Mouse (Mus musculus): ENCODE data around the gene Rcc1. TPM values are rescaled to one million over a fixed set of nuclear protein-coding genes. Genes with fewer than 3 reads are reported as not detected.
A peak's percentile ranks its signal among the peaks of the same experiment; 100 is the strongest.
"Not testable (repeated sequence)": the region's sequence is repeated elsewhere in the genome, so short reads cannot be mapped to it uniquely, and the experiment has no call there.

Gene Rcc1
- polyA plus RNA-seq, 1 experiment from 2014 or later = 26.4 TPM

DNA sequence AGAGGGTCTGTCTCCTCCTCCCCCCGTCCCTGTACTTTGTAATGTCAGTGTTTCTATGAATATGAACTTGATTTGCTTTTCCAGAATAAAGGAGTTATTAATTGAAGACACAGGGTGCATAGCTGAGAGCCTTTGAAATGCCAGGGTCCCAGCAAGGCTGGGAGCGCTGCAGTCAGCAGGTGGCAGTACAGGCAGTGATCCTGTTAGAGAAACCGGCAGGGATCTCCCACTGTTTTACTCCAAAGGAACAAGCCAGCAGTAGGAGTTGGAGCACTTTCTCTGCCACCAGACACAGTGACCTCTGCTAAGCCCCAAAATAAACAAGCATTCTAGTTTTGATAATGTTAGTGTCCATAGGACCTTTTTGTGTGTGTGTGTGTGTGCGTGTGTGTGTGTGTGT, 60.4 kb downstream of the Rcc1 start:
- peak; percentile 64 for DNase-seq
- no peaks in the 10 kb centered on the region for H3K9me3 ChIP-seq (ENCODE audit: control insufficient read depth, low read length)
- 42% methylated on average over 4 of the region's 4 CpGs for WGBS
- no peak overlapping the region for H3K27ac ChIP-seq (replicated peaks; ENCODE audit: low read depth, low read length)
- no peak for ATAC-seq (ENCODE audit: low FRiP score, low TSS enrichment)
- no peak overlapping the region for H3K9ac ChIP-seq (replicated peaks; ENCODE audit: low read length)
- no peaks in the 10 kb centered on the region for H3K4me1 ChIP-seq (ENCODE audit: control insufficient read depth, insufficient read depth, low read length)
- no peaks in the 10 kb centered on the region for H3K27me3 ChIP-seq (ENCODE audit: control insufficient read depth, insufficient read depth, low read length)
- no peak overlapping the region for H3K4me2 ChIP-seq (ENCODE audit: low read length)
- peaks cover 45% of the 10 kb centered on the region for H3K36me3 ChIP-seq (ENCODE audit: control insufficient read depth, insufficient read depth, low read length)
- H3K4me3 ChIP-seq (replicated peaks; ENCODE audit: low read depth, low read length) = no peak overlapping the region

DNA sequence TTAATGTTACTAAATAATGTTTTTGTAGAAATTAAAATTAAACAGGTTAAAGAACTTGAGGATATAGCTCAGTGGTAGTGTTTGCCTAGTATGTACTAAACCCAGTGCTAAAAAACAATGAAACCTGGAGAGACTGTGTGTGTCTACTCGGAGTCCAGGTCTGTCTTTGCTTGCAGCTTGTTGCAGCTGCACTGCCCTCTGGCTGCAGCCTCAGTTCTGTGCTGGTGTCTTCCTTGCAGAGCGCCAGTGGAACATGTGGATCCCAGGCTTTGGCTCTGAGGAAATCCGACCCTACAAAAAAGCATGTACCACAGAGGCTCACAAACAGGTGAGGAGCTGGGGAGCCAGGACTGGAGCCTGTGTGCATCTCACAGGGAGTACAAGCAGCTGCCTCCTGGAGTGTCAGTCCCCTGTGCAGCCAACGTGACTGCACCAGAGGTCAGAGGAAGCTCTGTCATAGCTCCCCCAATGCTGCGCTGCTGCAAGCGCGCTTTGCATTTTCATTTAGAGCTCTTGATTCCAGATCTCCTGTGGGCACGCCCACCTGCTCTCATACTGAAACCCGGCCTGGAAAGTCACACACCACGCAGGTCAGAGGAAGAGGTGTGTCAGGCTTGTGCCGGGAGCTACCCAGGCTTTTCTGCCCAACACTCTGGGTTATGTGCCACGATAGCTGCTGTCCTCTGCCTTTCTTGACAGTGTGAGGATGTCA, 61.6 kb downstream of the Rcc1 start:
- no peak for DNase-seq
- no peak for ATAC-seq (ENCODE audit: low FRiP score, low TSS enrichment)
- H3K4me2 ChIP-seq (ENCODE audit: low read length) = no peak overlapping the region
- H3K27ac ChIP-seq (replicated peaks; ENCODE audit: low read depth, low read length) = no peak overlapping the region
- no peaks in the 10 kb centered on the region for H3K4me1 ChIP-seq (ENCODE audit: control insufficient read depth, insufficient read depth, low read length)
- WGBS = 87% methylated on average over 12 of the region's 12 CpGs
- no peaks in the 10 kb centered on the region for H3K9me3 ChIP-seq (ENCODE audit: control insufficient read depth, low read length)
- no peak overlapping the region for H3K9ac ChIP-seq (replicated peaks; ENCODE audit: low read length)
- H3K27me3 ChIP-seq (ENCODE audit: control insufficient read depth, insufficient read depth, low read length) = no peaks in the 10 kb centered on the region
- peaks cover 49% of the 10 kb centered on the region for H3K36me3 ChIP-seq (ENCODE audit: control insufficient read depth, insufficient read depth, low read length)
- no peak overlapping the region for H3K4me3 ChIP-seq (replicated peaks; ENCODE audit: low read depth, low read length)

DNA sequence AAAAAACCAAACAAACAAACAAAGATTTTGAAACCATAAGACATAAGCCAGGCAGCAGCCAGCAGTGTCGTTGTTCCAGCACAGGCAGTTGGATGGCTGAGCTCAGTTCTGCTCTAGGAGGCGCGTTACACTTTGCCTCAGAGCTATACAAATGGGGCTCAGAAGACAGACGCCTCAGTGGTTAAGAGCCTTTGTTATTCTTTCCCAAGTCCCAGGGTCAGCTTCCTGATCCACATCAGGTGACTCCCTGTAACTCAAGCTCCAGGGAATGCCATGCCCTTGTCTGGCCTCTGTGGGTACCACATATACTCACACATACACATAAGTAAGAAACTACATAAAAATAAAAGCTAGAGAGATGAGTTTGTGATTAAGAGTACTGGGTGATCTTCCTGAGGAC, 62.3 kb downstream of the Rcc1 start:
- Histone ChIP-seq H3K27ac (replicated peaks; ENCODE audit: low read depth, low read length) (no peak overlapping the region), H3K9me3 (ENCODE audit: control insufficient read depth, low read length) (no peaks in the 10 kb centered on the region), H3K36me3 (ENCODE audit: control insufficient read depth, insufficient read depth, low read length) (peaks cover 55% of the 10 kb centered on the region), H3K4me1 (ENCODE audit: control insufficient read depth, insufficient read depth, low read length) (no peaks in the 10 kb centered on the region), H3K4me3 (replicated peaks; ENCODE audit: low read depth, low read length) (no peak overlapping the region), H3K4me2 (ENCODE audit: low read length) (no peak overlapping the region), H3K9ac (replicated peaks; ENCODE audit: low read length) (no peak overlapping the region), H3K27me3 (ENCODE audit: control insufficient read depth, insufficient read depth, low read length) (no peaks in the 10 kb centered on the region)
- ATAC-seq (ENCODE audit: low FRiP score, low TSS enrichment) (no peak), DNase-seq (no peak)
- WGBS = 85% methylated on average over 4 of the region's 4 CpGs

DNA sequence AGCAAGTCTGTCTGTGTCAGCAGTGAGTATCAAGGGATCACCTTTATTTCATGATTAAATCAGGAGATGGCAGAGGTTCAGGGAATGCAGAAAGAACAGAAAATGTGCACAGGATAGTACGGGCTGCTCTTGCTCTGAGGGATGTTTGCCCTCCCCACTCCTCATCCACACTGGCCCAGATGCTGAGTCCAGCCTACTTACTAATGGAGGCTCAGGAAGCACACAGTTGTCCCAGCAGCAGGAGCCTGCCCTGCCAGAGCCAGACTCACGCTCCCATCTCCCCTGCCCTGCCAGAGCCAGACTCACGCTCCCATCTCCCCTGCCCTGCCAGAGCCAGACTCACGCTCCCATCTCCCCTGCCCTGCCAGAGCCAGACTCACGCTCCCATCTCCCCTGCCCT, 64.6 kb downstream of the Rcc1 start:
- WGBS = 87% methylated on average over 3 of the region's 5 CpGs

More for the DNA sequence above, 64.6 kb downstream of the Rcc1 start:
- not testable (repeated sequence) for H3K27me3 ChIP-seq (ENCODE audit: control insufficient read depth, insufficient read depth, low read length); H3K27ac ChIP-seq (replicated peaks; ENCODE audit: low read depth, low read length); H3K4me3 ChIP-seq (replicated peaks; ENCODE audit: low read depth, low read length); H3K4me2 ChIP-seq (ENCODE audit: low read length); DNase-seq; ATAC-seq (ENCODE audit: low FRiP score, low TSS enrichment); H3K9ac ChIP-seq (replicated peaks; ENCODE audit: low read length); H3K9me3 ChIP-seq (ENCODE audit: control insufficient read depth, low read length); H3K4me1 ChIP-seq (ENCODE audit: control insufficient read depth, insufficient read depth, low read length)
- H3K36me3 ChIP-seq (ENCODE audit: control insufficient read depth, insufficient read depth, low read length) = peaks cover 63% of the 10 kb centered on the region

Other genes starting within 250 kb of the Rcc1 start
- gene Oprd1, start 209.1 kb downstream of the Rcc1 start, polyA plus RNA-seq (2014; fragmentation: Nextera tagmentation; extraction: Ambion mirVana) = 0.08 and 0.15 TPM in 2 replicates
- gene Ythdf2, start 141.3 kb downstream of the Rcc1 start, polyA plus RNA-seq (2014; fragmentation: Nextera tagmentation; extraction: Ambion mirVana) = 130 and 169 TPM in 2 replicates
- 31.6 and 46.5 TPM in 2 replicates for gene Gmeb1, start 92.0 kb downstream of the Rcc1 start, polyA plus RNA-seq (2014; fragmentation: Nextera tagmentation; extraction: Ambion mirVana)
- gene Taf12, start 79.2 kb downstream of the Rcc1 start, polyA plus RNA-seq (2014; fragmentation: Nextera tagmentation; extraction: Ambion mirVana) = 45.7 and 50.6 TPM in 2 replicates
- 1.3 TPM in 2 replicates for gene Rab42, start 50.2 kb downstream of the Rcc1 start, polyA plus RNA-seq (2014; fragmentation: Nextera tagmentation; extraction: Ambion mirVana)
- gene Trnau1ap, start 24.1 kb downstream of the Rcc1 start, polyA plus RNA-seq (2014; fragmentation: Nextera tagmentation; extraction: Ambion mirVana) = 82.2 and 84.0 TPM in 2 replicates
- gene Phactr4, start 68.9 kb upstream of the Rcc1 start, polyA plus RNA-seq (2014; fragmentation: Nextera tagmentation; extraction: Ambion mirVana) = 7.4 and 11.1 TPM in 2 replicates
- gene Med18, start 110.3 kb upstream of the Rcc1 start, polyA plus RNA-seq (2014; fragmentation: Nextera tagmentation; extraction: Ambion mirVana) = 8.9 and 10.8 TPM in 2 replicates
- gene Sesn2, start 156.9 kb upstream of the Rcc1 start, polyA plus RNA-seq (2014; fragmentation: Nextera tagmentation; extraction: Ambion mirVana) = 4.7 and 5.5 TPM in 2 replicates
- gene Atpif1, start 180.1 kb upstream of the Rcc1 start, polyA plus RNA-seq (2014; fragmentation: Nextera tagmentation; extraction: Ambion mirVana) = 1,327 and 1,547 TPM in 2 replicates
- 149 and 152 TPM in 2 replicates for gene Dnajc8, start 181.9 kb upstream of the Rcc1 start, polyA plus RNA-seq (2014; fragmentation: Nextera tagmentation; extraction: Ambion mirVana)
- 0.13 and 0.37 TPM in 2 replicates for gene Ptafr, start 210.5 kb upstream of the Rcc1 start, polyA plus RNA-seq (2014; fragmentation: Nextera tagmentation; extraction: Ambion mirVana)

All from midbrain, embryonic 14.5 days (tissue).